Mouse (Mus musculus) stomach, embryonic 14.5 days (tissue): ENCODE measurements around the gene Tns2. TPM values are rescaled to one million over a fixed set of nuclear protein-coding genes. Genes with fewer than 3 reads are reported as not detected.

ENCODE experiments used
- ATAC-seq: fragments of 200-750 bp; cut with Nextera tagmentation; 2 replicates; pipeline ENCODE4 v1.8.0; 2017; ENCODE audit warnings: low read depth, moderate TSS enrichment; ENCODE audit not compliant: insufficient number of reproducible peaks, insufficient read depth, low FRiP score
- H3K27ac ChIP-seq: fragments of 300-500 bp; sonication (generic); 2 replicates; pipeline ENCODE4 v1.5.1; 2014; ENCODE audit warnings: mild to moderate bottlenecking, low read length, moderate library complexity, mixed read lengths
- H3K27me3 ChIP-seq: fragments of 300-500 bp; sonication (generic); 2 replicates; pipeline ENCODE4 v1.6.1; 2014; ENCODE audit warnings: low read length, control low read depth, mixed read lengths; ENCODE audit not compliant: control insufficient read depth, insufficient read depth
- H3K36me3 ChIP-seq: fragments of 300-500 bp; sonication (generic); 2 replicates; pipeline ENCODE4 v1.6.1; 2014; ENCODE audit warnings: mild to moderate bottlenecking, control low read depth, low read length, moderate library complexity, mixed read lengths; ENCODE audit not compliant: control insufficient read depth, insufficient read depth
- H3K4me1 ChIP-seq: fragments of 300-500 bp; sonication (generic); 2 replicates; pipeline ENCODE4 v1.6.1; 2014; ENCODE audit warnings: low read length, control low read depth, mixed read lengths; ENCODE audit not compliant: control insufficient read depth, insufficient read depth
- H3K4me2 ChIP-seq: fragments of 300-500 bp; sonication (generic); replicated peaks from 2 replicates; pipeline ENCODE4 v1.6.1; 2014; ENCODE audit warnings: low read depth, low read length, control low read depth
- H3K4me3 ChIP-seq: fragments of 300-500 bp; sonication (generic); 2 replicates; pipeline ENCODE4 v1.5.1; 2014; ENCODE audit warnings: low read depth, low read length, control low read depth
- H3K9ac ChIP-seq: fragments of 300-500 bp; sonication (generic); replicated peaks from 2 replicates; pipeline ENCODE4 v1.6.1; 2014; ENCODE audit warnings: low read depth, mild to moderate bottlenecking, control low read depth, low read length, moderate library complexity, mixed read lengths
- H3K9me3 ChIP-seq: fragments of 300-500 bp; sonication (generic); 2 replicates; pipeline ENCODE4 v1.6.1; 2016; ENCODE audit warnings: low read depth, low read length, control low read depth; ENCODE audit not compliant: control insufficient read depth
- WGBS: fragments of 180-500 bp; shearing (Covaris S2); extraction: QIAGEN DNeasy Blood & Tissue Kit; methylation state at CpG from one replicate; pipeline ENCODE4 v1.1.7; 2014; 5-methylcytosine and 5-hydroxymethylcytosine counted together
- polyA plus RNA-seq: library from polyadenylated mRNA; unstranded; fragments of >200 nt; fragmentation: Nextera tagmentation; extraction: Ambion mirVana; gene quantifications from 2 replicates; pipeline ENCODE4 v1.2.1, GENCODE M21; 2014

The Tns2 gene
- polyA plus RNA-seq, 1 experiment from 2014 or later: 48.5 TPM

GRCm38 (mm10) chr15:102105360-102105759 is 5.1 kb downstream of the Tns2 start:
- Histone ChIP-seq H3K27me3 (no peaks in the 10 kb centered on the region), H3K4me1 (peaks cover 60% of the 10 kb centered on the region), H3K4me2 (no peak overlapping the region), H3K4me3 (no peak overlapping the region), H3K9me3 (no peaks in the 10 kb centered on the region), H3K27ac (no peak overlapping the region), H3K36me3 (peaks cover 35% of the 10 kb centered on the region), H3K9ac (no peak overlapping the region)
- no peak for ATAC-seq
- 54% methylated on average over 5 of the region's 5 CpGs for WGBS

DNA sequence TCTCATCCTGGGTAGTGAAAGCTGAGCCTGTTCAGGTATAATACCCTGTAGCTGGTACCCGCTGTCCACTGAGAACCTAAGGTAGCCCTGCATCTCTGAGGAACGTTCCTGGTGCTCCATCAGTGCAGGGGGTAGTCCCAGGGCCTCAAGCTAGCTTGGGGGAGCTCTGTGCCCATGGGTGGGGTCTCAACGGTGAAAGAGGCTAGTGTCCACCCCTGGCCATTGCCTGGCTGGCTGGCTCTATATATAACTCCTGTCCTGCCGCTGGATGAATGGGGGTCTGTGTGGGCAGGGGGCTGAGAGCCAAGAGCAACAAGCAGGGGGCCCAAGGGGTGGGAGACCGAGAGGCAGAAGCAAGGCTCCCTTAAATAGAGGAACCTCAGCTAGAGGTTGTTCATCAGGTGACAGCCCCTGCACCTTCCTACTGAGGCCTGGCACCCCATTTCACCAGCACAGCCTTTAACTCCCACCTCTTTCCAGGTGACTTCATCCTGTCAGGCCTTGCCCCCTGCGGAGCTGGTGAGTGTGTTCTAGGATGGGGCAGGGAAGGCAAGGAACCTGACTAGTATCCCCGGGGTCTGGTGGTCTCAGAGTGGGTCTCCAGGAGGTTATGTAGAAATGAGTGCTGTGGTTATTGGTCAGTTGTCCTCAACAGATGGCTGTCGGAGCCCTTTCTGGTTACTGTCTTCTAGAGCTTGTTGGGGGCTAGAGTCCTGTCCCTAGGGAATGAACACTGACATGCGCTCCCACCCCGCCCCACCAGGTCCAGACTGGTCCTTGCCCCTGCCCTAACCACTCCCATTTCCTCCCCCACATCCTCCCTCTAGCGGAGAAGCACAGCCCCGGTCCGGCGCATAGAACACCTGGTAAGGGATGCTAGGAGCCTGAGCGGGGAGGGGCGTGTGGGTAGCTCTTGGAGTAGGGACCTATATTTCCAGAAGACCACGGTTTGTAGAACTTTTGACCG is 5.8 kb downstream of the Tns2 start:
- Histone ChIP-seq H3K9ac (no peak overlapping the region), H3K27me3 (no peaks in the 10 kb centered on the region), H3K4me1 (peaks cover 60% of the 10 kb centered on the region), H3K4me2 (peak overlapping the region; percentile 25; the same call in 1 of the 2 replicates), H3K27ac (no peak overlapping the region), H3K36me3 (peaks cover 42% of the 10 kb centered on the region), H3K4me3 (no peak overlapping the region), H3K9me3 (no peaks in the 10 kb centered on the region)
- 33% methylated on average over 18 of the region's 18 CpGs for WGBS
- no peak for ATAC-seq

- Histone ChIP-seq H3K4me3 (0 out of 2 replicates have a peak overlapping the region, but pooled peaks have one; percentile 1), H3K9me3 (no peaks in the 10 kb centered on the region), H3K27me3 (no peaks in the 10 kb centered on the region), H3K27ac (no peak overlapping the region), H3K4me2 (peak overlapping the region; percentile 25), H3K36me3 (peaks cover 51% of the 10 kb centered on the region), H3K4me1 (peaks cover 55% of the 10 kb centered on the region), H3K9ac (no peak overlapping the region)
- WGBS: 25% methylated on average over 38 of the region's 38 CpGs
- no peak for ATAC-seq
These were observed 6.7 kb downstream of the Tns2 start for GRCm38 (mm10) chr15:102106754-102107456.

DNA sequence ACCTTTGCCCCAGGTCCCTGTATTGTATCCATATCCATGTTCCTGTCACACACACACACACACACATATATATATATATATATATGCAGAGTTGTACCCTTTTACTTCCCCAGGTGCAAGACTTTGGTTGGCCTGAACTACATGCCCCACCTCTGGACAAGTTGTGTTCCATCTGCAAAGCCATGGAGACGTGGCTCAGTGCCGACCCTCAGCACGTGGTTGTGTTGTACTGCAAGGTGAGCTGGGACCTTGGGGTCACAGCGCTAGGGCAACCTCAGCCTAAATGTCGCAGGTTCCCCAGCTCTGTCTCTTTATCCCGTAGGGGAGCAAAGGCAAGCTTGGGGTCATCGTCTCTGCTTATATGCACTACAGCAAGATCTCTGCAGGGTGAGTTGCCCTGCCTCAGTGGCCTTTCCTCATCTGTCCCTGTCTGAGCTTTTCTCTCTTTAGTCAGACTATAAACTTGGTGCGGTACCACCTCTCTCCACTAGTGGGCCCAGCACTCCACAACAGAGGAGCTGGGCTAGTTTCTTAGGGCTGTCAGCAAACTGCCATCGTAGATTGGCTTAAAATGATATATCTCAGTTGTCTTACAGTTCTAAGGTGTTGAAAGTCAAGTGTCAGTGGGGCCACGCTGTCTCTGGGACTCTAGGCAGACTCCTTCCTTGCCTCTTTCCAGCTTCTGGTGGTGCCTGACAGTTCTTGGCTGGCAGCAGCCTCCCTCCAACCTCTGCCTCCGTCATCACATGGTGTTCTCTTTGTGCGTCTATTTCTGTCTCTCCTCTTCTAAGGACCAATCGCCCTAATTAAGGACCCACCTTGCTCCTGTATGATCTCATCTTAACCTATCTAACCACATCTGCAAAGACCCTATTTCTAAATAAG is 7.7 kb downstream of the Tns2 start:
- H3K27me3 ChIP-seq: no peaks in the 10 kb centered on the region
- no peaks in the 10 kb centered on the region for H3K9me3 ChIP-seq
- no peak overlapping the region for H3K27ac ChIP-seq
- no peak overlapping the region for H3K9ac ChIP-seq
- 41% methylated on average over 13 of the region's 13 CpGs for WGBS
- H3K4me2 ChIP-seq: no peak overlapping the region
- ATAC-seq: no peak
- no peak overlapping the region for H3K4me3 ChIP-seq
- H3K36me3 ChIP-seq: peaks cover 59% of the 10 kb centered on the region
- peaks cover 45% of the 10 kb centered on the region for H3K4me1 ChIP-seq

DNA sequence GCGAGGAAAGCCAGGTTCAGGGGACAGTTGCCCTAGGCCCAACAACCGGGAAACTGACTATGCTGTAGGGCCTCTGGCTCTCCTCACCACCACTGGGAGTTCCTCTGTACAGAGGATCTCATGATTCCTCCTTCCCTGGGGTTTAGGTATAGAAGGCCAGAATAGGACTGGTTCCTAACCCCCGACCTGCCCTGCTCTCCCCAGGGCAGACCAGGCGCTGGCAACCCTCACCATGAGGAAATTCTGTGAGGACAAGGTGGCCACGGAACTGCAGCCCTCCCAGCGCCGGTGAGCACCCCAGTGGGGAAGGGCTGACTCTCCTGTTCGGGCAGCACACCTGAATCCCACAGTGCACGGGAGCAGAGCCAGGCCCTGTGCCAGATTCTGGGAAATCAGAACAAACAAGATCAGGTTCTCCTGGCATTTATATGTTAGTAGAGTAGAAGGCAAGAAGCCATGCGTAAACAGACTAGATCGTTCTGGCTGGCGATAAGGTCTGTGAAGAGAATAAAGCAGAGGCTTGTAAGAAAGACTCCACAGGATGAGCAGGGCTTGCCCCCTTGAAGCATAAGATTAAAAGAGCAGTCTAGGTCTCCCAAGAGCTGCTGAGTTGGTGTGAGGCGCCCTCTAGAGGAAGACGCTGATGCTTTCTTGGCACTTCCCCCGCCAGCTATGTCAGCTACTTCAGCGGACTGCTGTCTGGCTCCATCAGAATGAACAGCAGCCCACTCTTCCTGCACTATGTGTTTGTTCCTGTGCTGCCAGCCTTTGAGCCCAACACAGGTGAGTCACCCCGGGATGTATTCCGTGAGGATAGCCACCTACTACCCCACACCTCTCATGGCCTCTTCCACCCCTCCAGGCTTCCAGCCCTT is 8.7 kb downstream of the Tns2 start:
- no peak for ATAC-seq
- Histone ChIP-seq H3K9ac (no peak overlapping the region), H3K4me2 (no peak overlapping the region), H3K4me1 (peaks cover 36% of the 10 kb centered on the region), H3K27ac (no peak overlapping the region), H3K27me3 (no peaks in the 10 kb centered on the region), H3K9me3 (no peaks in the 10 kb centered on the region), H3K36me3 (peaks cover 68% of the 10 kb centered on the region), H3K4me3 (no peak overlapping the region)
- 51% methylated on average over 18 of the region's 18 CpGs for WGBS

DNA sequence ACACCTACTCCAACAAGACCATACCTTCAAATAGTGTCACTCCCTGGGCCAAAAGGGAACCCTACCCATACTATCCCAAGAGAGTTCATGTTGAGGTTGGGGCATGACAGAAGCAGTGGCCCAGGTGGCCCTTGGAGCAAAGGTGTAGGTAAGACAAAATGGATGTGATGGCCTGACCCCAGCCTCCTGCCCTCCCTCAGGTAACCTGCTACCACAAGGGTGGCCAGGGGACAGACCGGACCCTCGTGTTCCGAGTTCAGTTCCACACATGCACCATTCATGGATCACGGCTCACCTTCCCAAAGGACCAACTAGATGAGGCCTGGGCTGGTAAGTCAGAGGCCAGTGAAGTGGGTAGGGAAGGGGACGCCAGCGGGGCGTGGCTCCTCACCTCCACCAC is 10.1 kb downstream of the Tns2 start:
- H3K4me2 ChIP-seq: no peak overlapping the region
- H3K27ac ChIP-seq: no peak overlapping the region
- H3K36me3 ChIP-seq: peaks cover 76% of the 10 kb centered on the region
- H3K27me3 ChIP-seq: no peaks in the 10 kb centered on the region
- 91% methylated on average over 7 of the region's 7 CpGs for WGBS
- no peak for ATAC-seq
- H3K4me3 ChIP-seq: no peak overlapping the region
- peaks cover 26% of the 10 kb centered on the region for H3K4me1 ChIP-seq
- H3K9me3 ChIP-seq: no peaks in the 10 kb centered on the region
- H3K9ac ChIP-seq: no peak overlapping the region

- H3K27ac ChIP-seq: no peak overlapping the region
These were observed 10.7 kb downstream of the Tns2 start for GRCm38 (mm10) chr15:102110701-102111494.

More at GRCm38 (mm10) chr15:102110701-102111494, 10.7 kb downstream of the Tns2 start:
- Histone ChIP-seq H3K4me2 (no peak overlapping the region), H3K27me3 (no peaks in the 10 kb centered on the region), H3K4me3 (no peak overlapping the region), H3K9ac (no peak overlapping the region), H3K36me3 (peaks cover 81% of the 10 kb centered on the region), H3K9me3 (no peaks in the 10 kb centered on the region), H3K4me1 (peaks cover 20% of the 10 kb centered on the region)
- ATAC-seq: no peak
- 77% methylated on average over 29 of the region's 29 CpGs for WGBS
